Mouse (Mus musculus) lung, postnatal 10 days (tissue): ENCODE data around the gene Klhl42.

Experiments
- DNase-seq: peaks from one replicate; pipeline ENCODE4 v3.0.0; 2021

The Klhl42 gene

GRCm38 (mm10) chr6:147091136-147092120 is at the start of gene Klhl42:
Gene Klhl42 (plus strand): TSS chr6:147091379.
- DNase-seq, result peak; percentile 80

GRCm38 (mm10) chr6:147042291-147043290 is 48.6 kb upstream of the Klhl42 start, which contains the start of gene Mrps35:
Gene Mrps35 (plus strand): TSS chr6:147042764.
- peak; percentile 94 for DNase-seq

DNA sequence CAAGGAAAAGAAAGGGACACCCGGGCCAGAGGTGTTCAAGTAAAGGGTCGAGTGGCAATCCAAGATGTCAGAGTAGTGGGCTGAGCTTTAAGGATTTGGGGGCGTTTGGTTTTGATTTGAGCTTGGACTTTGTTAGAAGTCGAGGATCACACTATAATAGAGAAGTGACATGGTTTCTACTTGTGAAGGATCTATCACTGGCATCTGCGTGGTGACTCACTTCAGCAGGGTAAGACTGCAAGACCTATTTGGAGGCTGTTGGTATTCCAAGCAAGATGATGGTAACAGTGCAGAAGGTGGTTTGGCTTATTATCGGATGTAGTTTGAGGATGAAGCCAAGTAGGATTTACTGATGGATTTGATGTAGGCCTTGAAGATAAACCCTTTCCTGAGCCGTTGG is 47.5 kb upstream of the Klhl42 start:
- no peak for DNase-seq

DNA sequence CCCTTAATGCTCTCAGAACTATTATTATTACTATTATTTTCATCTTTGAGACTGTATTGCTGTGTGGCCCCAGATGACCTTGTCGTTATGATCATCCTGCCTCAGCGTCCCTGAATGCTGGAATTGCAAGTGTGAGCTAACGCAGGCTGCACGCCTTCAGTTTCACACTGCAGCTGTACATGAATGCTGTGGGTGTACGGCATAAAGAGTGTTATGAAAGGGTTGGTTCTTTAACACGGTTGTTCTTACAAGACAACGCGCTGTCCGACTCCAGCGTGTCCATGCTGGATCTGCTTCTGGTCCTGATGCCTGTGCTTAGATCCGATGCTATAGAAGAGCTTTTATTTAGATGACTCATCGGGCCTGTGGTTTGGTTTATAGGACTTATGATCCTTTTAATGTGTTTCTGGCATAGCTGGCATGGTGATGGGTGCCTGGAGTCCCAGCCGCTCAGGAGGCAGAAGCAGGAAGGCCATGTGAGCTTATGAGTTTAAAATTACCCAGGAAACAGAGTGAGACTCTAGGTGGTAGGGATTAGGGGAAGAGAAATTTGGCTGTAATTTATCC is 41.9 kb upstream of the Klhl42 start:
- DNase-seq, result no peak

- DNase-seq, result no peak
Observed at GRCm38 (mm10) chr6:147051666-147052065, 39.5 kb upstream of the Klhl42 start.

- no peak for DNase-seq
Observed at GRCm38 (mm10) chr6:147052440-147052839, 38.7 kb upstream of the Klhl42 start.

- no peak for DNase-seq
Observed at GRCm38 (mm10) chr6:147053785-147054646, 37.2 kb upstream of the Klhl42 start.

GRCm38 (mm10) chr6:147055374-147055977 is 35.7 kb upstream of the Klhl42 start:
- DNase-seq, result no peak

DNA sequence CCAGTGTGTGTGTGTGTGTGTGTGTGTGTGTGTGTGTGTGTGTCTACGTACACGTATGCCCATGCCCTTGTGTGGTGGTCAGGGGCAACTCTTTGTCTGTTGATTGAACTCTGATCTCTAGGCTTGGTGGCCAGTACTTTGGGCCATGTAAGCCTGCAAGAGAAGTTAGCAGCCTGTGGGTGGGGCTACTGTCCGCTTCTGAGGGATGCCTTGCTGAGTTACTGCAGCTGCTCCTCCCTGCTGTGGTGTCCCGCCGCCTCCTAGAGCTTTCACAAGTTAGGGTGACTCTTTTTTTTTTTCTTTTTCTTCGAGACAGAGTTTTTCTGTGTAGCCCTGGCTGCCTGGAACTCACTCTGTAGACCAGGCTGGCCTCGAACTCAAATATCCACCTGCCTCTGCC is 31.9 kb upstream of the Klhl42 start:
- DNase-seq, result peak; percentile 68

DNA sequence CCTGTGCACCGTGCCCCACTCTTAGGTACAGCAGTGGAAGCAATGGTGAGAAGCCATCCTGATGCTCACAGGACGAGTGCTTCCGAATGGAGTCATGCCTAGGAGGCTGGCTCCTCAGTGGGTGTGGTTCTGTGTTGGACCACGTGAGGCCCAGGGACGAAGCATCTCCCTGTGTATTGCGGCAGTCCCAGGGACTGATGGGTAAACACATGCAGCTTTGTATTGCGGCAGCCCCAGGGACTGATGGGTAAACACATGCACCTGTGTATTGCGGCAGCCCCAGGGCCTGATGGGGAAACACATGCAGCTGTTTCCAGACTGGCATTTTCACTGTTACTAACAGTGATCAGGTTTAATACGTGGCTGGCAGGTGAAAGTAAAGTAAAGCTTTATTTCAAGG is 29.5 kb upstream of the Klhl42 start:
- no peak for DNase-seq

GRCm38 (mm10) chr6:147062034-147062433 is 29.1 kb upstream of the Klhl42 start:
- no peak for DNase-seq

DNA sequence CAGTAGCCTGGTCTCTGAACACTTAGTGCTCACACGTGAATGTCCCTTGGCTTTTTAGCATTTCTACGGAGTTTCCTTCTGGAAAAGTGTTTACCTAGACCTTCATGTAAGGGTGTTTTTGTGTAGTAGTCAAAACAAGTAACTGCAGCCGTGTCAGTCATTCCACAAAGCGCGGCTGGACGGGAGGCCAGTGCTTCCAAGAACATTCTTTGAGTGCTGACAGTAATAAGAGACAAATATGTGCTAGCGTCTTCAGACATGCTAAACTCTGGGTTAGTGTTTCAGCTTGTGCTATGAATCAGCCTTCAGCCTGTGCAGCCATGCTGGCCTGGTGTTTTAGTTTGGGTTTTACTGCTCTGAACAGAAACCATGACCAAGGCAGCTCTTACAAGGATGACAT is 28.5 kb upstream of the Klhl42 start:
- peak; percentile 32 for DNase-seq

GRCm38 (mm10) chr6:147064226-147064943 is 26.8 kb upstream of the Klhl42 start:
- no peak for DNase-seq

DNA sequence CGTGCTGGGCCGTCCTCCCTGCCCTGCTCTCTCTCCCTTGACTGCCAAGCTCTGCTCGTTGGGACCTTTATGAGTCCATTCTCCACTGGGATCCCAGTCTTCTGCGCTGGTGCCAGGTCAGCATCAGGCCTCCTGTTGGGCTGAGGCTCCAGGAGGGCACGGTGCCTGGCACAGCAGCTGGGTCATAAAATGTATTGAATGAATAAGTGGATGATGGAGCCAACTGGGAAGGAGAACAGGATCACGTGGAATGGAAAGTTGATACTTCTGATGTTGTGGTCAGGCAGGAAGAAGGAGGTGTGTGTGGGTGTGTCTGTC is 26.3 kb upstream of the Klhl42 start:
- no peak for DNase-seq

- peak; percentile 60 for DNase-seq
Observed at GRCm38 (mm10) chr6:147075808-147076387, 15.3 kb upstream of the Klhl42 start.

DNA sequence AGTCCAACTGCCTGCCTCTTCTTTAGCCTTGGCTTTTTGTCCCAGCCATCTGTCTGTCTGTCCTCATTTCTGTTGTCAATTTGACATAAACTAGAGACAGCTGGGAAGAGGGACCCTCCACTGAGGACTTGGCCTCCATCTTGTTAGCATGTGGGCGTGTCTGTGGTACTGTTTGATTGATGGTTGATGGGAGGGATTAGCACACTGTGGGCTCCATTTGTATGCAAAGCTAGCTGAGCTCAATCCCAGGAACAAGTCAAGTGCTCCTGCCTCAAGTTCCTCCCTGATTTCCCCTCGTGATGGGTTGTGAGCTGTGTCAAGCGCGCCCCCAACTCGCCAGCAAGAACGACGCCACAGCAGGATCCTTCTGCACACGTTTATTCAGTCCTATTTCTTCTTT is 14.3 kb upstream of the Klhl42 start:
- no peak for DNase-seq

DNA sequence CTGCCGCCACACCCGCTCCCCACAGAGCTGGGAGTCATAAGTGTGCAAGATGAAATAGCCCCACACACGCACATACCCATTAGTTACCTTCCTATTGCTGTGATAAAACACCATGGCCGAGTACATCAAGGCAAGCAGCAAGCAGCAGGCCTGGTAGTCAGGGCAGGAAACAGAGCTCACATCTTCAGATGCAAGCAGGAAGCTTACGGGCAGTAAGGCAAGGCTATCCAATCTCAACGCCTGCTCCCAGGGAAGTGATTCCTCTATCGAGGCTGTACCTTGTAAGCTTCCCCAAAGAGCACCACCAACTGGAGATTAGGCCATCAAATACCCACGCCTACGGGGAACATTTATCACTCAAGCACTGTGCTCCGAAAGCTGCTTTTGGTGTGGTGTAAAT is 11.3 kb upstream of the Klhl42 start:
- no peak for DNase-seq

DNA sequence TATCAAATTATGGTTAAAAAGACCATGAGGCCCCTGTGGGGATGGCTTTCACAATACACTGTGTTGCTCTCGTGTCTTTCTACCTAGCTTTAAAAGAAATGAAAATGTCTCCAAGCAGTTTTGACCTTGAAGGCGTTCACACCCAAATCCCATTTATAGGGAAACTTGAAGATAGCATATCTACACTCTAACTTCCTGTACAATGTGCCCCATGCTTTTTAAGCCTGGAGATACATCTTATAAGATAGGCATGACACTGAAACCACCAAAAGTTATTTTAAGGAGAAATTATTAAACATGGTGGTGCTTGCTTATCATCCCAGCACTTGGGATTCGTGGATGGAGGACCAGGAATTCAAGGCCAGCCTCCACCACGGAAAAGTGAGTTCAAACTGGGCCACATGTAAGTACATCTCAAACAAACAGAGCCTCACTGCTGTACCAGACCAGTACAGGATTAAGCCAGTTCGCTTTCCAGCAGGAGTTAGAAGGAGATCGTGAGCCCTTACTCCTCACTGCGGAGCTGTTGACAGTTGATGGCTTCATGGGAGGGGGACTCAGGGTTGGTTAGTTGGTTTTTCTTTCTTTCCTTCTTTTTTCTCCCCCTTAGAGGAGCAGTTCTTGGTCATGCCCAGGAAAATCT is 5.7 kb upstream of the Klhl42 start:
- no peak for DNase-seq

- DNase-seq, result peak; percentile 74
Observed at GRCm38 (mm10) chr6:147086594-147087225, 4.5 kb upstream of the Klhl42 start, which contains the start of gene Mansc4. Gene Mansc4 (minus strand): TSS chr6:147087032.
